Mouse (Mus musculus): ENCODE results near the gene Thsd7b. TPM values are rescaled to one million over a fixed set of nuclear protein-coding genes. Genes with fewer than 3 reads are reported as not detected.
A peak's percentile ranks its signal among the peaks of the same experiment; 100 is the strongest.

The Thsd7b gene
- polyA plus RNA-seq, 1 experiment = 0.16 TPM

- Histone ChIP-seq H3K27me3 (ENCODE audit: control insufficient read depth, insufficient read depth, insufficient read length) (no peaks in the 10 kb centered on the region), H3ac (ENCODE audit: control insufficient read depth, insufficient read length) (no peak overlapping the region), H3K4me2 (ENCODE audit: low read depth) (peak overlapping the region; percentile 28), H3K4me3 (no peak overlapping the region), H3K36me3 (ENCODE audit: control insufficient read depth, insufficient read depth) (no peaks in the 10 kb centered on the region), H3K79me2 (ENCODE audit: control insufficient read depth, insufficient read depth) (no peaks in the 10 kb centered on the region)
- TF ChIP-seq TCF3 (IDR thresholded peaks at IDR 0.05; ENCODE audit: insufficient read length, low read depth) = no peak
- no peak for TF ChIP-seq MYOG (IDR thresholded peaks at IDR 0.05; ENCODE audit: control insufficient read depth in 1 of 3, insufficient read depth in 1 of 3, insufficient read length in 2 of 3, low read depth in 2 of 3)
- TF ChIP-seq MAX (IDR thresholded peaks at IDR 0.05; ENCODE audit: low read depth) = no peak
- TF ChIP-seq USF1 (IDR thresholded peaks at IDR 0.05; ENCODE audit: low read depth) = no peak
- no peak for TF ChIP-seq MYOD1 (IDR thresholded peaks at IDR 0.05; ENCODE audit: control insufficient read depth in 1 of 3, insufficient read length in 2 of 3, low read depth in 2 of 3)
- TF ChIP-seq POLR2A (IDR thresholded peaks at IDR 0.05; ENCODE audit: insufficient read length, low read depth) = no peak
- no peak for TF ChIP-seq TCF12 (IDR thresholded peaks at IDR 0.05; ENCODE audit: insufficient read depth, poor library complexity, severe bottlenecking)
- no peak for TF ChIP-seq E2F4 (IDR thresholded peaks at IDR 0.05; ENCODE audit: insufficient read depth)
- no peak for TF ChIP-seq POLR2AphosphoS2 (IDR thresholded peaks at IDR 0.05; ENCODE audit: insufficient read length, low read depth)
- TF ChIP-seq CEBPB (IDR thresholded peaks at IDR 0.05; ENCODE audit: insufficient read depth, poor library complexity, severe bottlenecking) = no peak
- no peak for TF ChIP-seq SRF (IDR thresholded peaks at IDR 0.05; ENCODE audit: control insufficient read depth, insufficient read length, low read depth)
- TF ChIP-seq REST (IDR thresholded peaks at IDR 0.05; ENCODE audit: insufficient read depth, insufficient read length) = no peak
These were observed 269.6 kb downstream of the Thsd7b start for GRCm38 (mm10) chr1:129542563-129543146.

GRCm38 (mm10) chr1:129543169-129543568, 270.1 kb downstream of the Thsd7b start:
- TF ChIP-seq TCF3 (IDR thresholded peaks at IDR 0.05; ENCODE audit: insufficient read length, low read depth) = no peak
- Histone ChIP-seq H3ac (ENCODE audit: control insufficient read depth, insufficient read length) (no peak overlapping the region), H3K27me3 (ENCODE audit: control insufficient read depth, insufficient read depth, insufficient read length) (no peaks in the 10 kb centered on the region), H3K36me3 (ENCODE audit: control insufficient read depth, insufficient read depth) (no peaks in the 10 kb centered on the region), H3K4me2 (ENCODE audit: low read depth) (peak overlapping the region; percentile 28), H3K79me2 (ENCODE audit: control insufficient read depth, insufficient read depth) (no peaks in the 10 kb centered on the region), H3K4me3 (no peak overlapping the region)

GRCm38 (mm10) chr1:129558054-129558453, 285.0 kb downstream of the Thsd7b start:
- H3K4me3 ChIP-seq = no peak overlapping the region
- H3K4me2 ChIP-seq (ENCODE audit: low read depth) = no peak overlapping the region
- TF ChIP-seq MYOD1 (IDR thresholded peaks at IDR 0.05; ENCODE audit: control insufficient read depth in 1 of 3, insufficient read length in 2 of 3, low read depth in 2 of 3) = no peak
- TF ChIP-seq E2F4 (IDR thresholded peaks at IDR 0.05; ENCODE audit: insufficient read depth) = no peak
- TF ChIP-seq TCF3 (IDR thresholded peaks at IDR 0.05; ENCODE audit: insufficient read length, low read depth) = no peak
- no peak for TF ChIP-seq CEBPB (IDR thresholded peaks at IDR 0.05; ENCODE audit: insufficient read depth, poor library complexity, severe bottlenecking)
- TF ChIP-seq MAX (IDR thresholded peaks at IDR 0.05; ENCODE audit: low read depth) = no peak
- TF ChIP-seq USF1 (IDR thresholded peaks at IDR 0.05; ENCODE audit: low read depth) = no peak
- no peak overlapping the region for H3ac ChIP-seq (ENCODE audit: control insufficient read depth, insufficient read length)
- H3K27me3 ChIP-seq (ENCODE audit: control insufficient read depth, insufficient read depth, insufficient read length) = no peaks in the 10 kb centered on the region
- no peaks in the 10 kb centered on the region for H3K36me3 ChIP-seq (ENCODE audit: control insufficient read depth, insufficient read depth)
- no peaks in the 10 kb centered on the region for H3K79me2 ChIP-seq (ENCODE audit: control insufficient read depth, insufficient read depth)

- H3K36me3 ChIP-seq (ENCODE audit: control insufficient read depth, insufficient read depth) = no peaks in the 10 kb centered on the region
- no peak overlapping the region for H3K4me2 ChIP-seq (ENCODE audit: low read depth)
- H3K79me2 ChIP-seq (ENCODE audit: control insufficient read depth, insufficient read depth) = no peaks in the 10 kb centered on the region
- no peak overlapping the region for H3ac ChIP-seq (ENCODE audit: control insufficient read depth, insufficient read length)
- no peak for TF ChIP-seq POLR2AphosphoS2 (IDR thresholded peaks at IDR 0.05; ENCODE audit: insufficient read length, low read depth)
- TF ChIP-seq SRF (IDR thresholded peaks at IDR 0.05; ENCODE audit: control insufficient read depth, insufficient read length, low read depth) = no peak
- TF ChIP-seq E2F4 (IDR thresholded peaks at IDR 0.05; ENCODE audit: insufficient read depth) = no peak
- TF ChIP-seq CEBPB (IDR thresholded peaks at IDR 0.05; ENCODE audit: insufficient read depth, poor library complexity, severe bottlenecking) = no peak
- TF ChIP-seq REST (IDR thresholded peaks at IDR 0.05; ENCODE audit: insufficient read depth, insufficient read length) = no peak
- no peak for TF ChIP-seq POLR2A (IDR thresholded peaks at IDR 0.05; ENCODE audit: insufficient read length, low read depth)
- H3K4me3 ChIP-seq = no peak overlapping the region
- no peaks in the 10 kb centered on the region for H3K27me3 ChIP-seq (ENCODE audit: control insufficient read depth, insufficient read depth, insufficient read length)
These were observed 286.0 kb downstream of the Thsd7b start for GRCm38 (mm10) chr1:129559137-129559536.

GRCm38 (mm10) chr1:129559812-129560211, 286.7 kb downstream of the Thsd7b start:
- H3K36me3 ChIP-seq (ENCODE audit: control insufficient read depth, insufficient read depth) = no peaks in the 10 kb centered on the region
- no peak overlapping the region for H3ac ChIP-seq (ENCODE audit: control insufficient read depth, insufficient read length)
- no peaks in the 10 kb centered on the region for H3K79me2 ChIP-seq (ENCODE audit: control insufficient read depth, insufficient read depth)
- no peak overlapping the region for H3K4me2 ChIP-seq (ENCODE audit: low read depth)
- no peak for TF ChIP-seq USF1 (IDR thresholded peaks at IDR 0.05; ENCODE audit: low read depth)
- no peak for TF ChIP-seq E2F4 (IDR thresholded peaks at IDR 0.05; ENCODE audit: insufficient read depth)
- TF ChIP-seq MAX (IDR thresholded peaks at IDR 0.05; ENCODE audit: low read depth) = no peak
- H3K4me3 ChIP-seq = no peak overlapping the region
- H3K27me3 ChIP-seq (ENCODE audit: control insufficient read depth, insufficient read depth, insufficient read length) = no peaks in the 10 kb centered on the region

- Histone ChIP-seq H3K36me3 (ENCODE audit: control insufficient read depth, insufficient read depth) (no peaks in the 10 kb centered on the region), H3K4me2 (ENCODE audit: low read depth) (no peak overlapping the region), H3K4me3 (no peak overlapping the region), H3K27me3 (ENCODE audit: control insufficient read depth, insufficient read depth, insufficient read length) (no peaks in the 10 kb centered on the region), H3K79me2 (ENCODE audit: control insufficient read depth, insufficient read depth) (no peaks in the 10 kb centered on the region), H3ac (ENCODE audit: control insufficient read depth, insufficient read length) (no peak overlapping the region)
- TF ChIP-seq TCF3 (IDR thresholded peaks at IDR 0.05; ENCODE audit: insufficient read length, low read depth) = no peak
- TF ChIP-seq USF1 (IDR thresholded peaks at IDR 0.05; ENCODE audit: low read depth) = no peak
These were observed 289.6 kb downstream of the Thsd7b start for GRCm38 (mm10) chr1:129562707-129563106.
